Mouse (Mus musculus) heart, postnatal 14 days (tissue): ENCODE results near the gene Parp2. TPM values are rescaled to one million over a fixed set of nuclear protein-coding genes. Genes with fewer than 3 reads are reported as not detected.
"Not testable (repeated sequence)": the region's sequence is repeated elsewhere in the genome, so short reads cannot be mapped to it uniquely, and the experiment has no call there.

Experiments
- DNase-seq, 2 experiments: peaks; one replicate each; pipeline ENCODE4 v3.0.0; 2021 to 2022
- intact Hi-C: fragments of 180-260 bp; cut with DNase I; formaldehyde crosslinking; loops from one replicate; pipeline ENCODE4 v1.15.1; 2025
- long read RNA-seq, 2 experiments: library from polyadenylated mRNA; stranded (forward); transcript quantifications; one replicate each; pipeline ENCODE4 v2.0.0; 2021
- total RNA-seq, 2 experiments: library from RNA; stranded (reverse); gene quantifications; 2 replicates each; pipeline ENCODE4 v1.2.3; 2021

The Parp2 gene
- total RNA-seq: 10 to 100 TPM; 13.3 to 14.1 TPM
- long read RNA-seq, experiment 1, transcript Parp2-201 (16 exons, 1,894 nt): major isoform, 33 of 36 reads
- long read RNA-seq, experiment 1, partial matches to known transcripts: 1 of 36 reads
- long read RNA-seq, experiment 1, other reads (novel, unspliced or antisense): 2 of 36 reads
- long read RNA-seq, experiment 2, transcript Parp2-201 (16 exons, 1,894 nt): major isoform, 38 of 41 reads
- long read RNA-seq, experiment 2, partial matches to known transcripts: 0 of 41 reads
- long read RNA-seq, experiment 2, other reads (novel, unspliced or antisense): 3 of 41 reads

DNA sequence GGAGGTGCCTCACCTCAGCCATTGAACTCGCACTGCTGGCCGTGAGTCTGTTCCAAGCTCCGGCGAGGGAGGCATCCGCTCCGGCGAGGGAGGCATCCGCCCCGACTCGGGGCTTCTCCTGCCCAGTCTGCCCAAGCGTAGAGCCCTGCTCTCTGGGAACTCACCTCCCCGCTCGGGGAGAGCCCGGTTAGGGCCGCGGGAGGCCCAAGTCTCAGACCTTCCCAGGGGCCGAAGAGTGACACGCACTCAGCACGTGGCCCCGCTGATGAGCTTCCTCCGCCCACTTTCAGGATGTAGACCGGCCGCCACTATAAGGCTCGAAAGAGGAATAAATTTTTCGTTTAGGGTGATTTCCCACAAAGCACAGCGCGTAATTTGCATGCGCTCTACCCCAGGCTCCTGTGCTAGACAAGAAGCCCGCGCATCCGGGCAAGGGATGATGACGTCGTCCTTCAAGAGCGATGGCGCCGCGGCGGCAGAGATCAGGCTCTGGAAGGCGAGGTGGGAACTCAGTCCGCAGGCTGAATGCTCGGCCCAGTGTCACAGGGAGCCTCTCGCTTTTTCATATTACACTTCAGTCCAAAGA is at the start of gene Parp2, which contains the start of gene Ccnb1ip1:
Gene Parp2 (plus strand): TSS at position 355 of the 586 bp plus-strand sequence.
Gene Ccnb1ip1 (minus strand): TSS at position 246 of the 586 bp plus-strand sequence.
- intact Hi-C loops: loop anchor here (2.0 to 5.0 kb wide), 2 partner anchors 120 to 283 kb away; partner anchors contain the start of genes Ang and Rnase4
- peak; percentile 96 to 99 for DNase-seq

DNA sequence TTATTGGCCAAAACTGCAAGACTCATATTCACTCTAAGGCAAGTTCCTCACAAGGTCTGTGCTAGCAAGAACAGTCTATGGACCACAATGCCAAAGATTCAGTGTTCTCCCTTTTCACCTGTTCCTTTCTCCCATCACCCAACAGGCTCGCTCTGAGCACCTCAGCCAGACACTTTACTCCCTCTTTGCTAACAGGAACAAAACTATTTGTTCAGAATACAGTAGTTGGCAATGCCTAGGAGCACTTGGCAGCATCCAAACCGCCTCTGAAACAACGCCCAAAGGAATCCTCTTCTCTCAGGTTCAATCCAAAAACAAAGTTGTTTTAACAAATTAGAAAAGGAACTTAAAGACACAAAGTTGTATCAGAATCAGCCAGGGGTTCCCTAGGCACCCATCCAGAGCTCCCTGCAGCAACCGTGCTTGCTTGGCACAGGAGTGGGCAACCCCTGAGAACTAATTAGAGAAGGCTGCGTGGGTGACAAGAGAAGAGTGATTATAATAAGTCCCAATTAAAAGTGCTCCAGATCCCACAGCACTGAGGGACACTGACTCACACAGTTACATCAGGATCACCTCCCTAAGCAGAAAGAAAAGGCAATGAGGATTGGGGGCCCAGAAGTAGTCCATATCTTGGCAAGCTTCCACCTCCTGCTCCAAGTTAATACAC is 49.1 kb upstream of the Parp2 start:
- DNase-seq: no peak
- intact Hi-C loops: no loop called here

DNA sequence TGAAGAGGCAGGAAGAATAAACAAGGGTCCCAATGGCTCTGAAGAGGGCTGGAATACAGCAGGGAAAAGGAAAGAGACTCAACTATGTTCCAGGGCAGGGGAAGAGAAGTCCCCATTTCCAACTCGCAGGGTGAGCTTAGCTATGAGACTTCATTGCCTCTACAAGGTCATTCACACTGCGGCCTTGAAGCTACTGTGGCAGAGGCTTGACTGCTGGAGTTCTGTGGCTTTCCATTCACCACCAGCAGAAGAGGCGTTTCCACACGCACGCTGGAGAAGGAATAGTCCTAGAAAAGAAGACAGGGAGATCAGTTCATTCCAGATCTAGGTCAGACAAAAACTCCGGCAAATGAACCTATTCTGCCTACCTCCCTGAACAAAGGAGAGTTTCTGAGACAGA is 41.9 kb upstream of the Parp2 start:
- DNase-seq: no peak
- intact Hi-C loops: no loop called here

DNA sequence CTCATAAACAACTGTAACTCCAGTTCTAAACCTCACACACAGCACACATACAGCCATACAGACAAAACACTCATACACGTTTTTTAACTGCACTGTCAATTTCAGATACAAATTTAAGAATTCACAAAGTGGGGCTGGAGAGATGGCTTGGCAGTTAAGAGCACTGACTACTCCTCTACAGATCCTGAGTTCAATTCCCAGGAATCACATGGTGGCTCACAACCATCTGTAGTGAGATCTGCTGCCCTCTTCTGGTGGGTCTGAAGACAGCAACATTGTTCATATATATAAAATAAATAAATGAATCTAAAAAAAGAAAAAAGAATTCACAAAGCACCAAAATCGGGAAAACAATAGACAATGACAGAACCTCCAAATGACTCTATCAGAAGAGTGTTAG is 36.3 kb upstream of the Parp2 start:
- no peak for DNase-seq
- intact Hi-C loops: no loop called here

DNA sequence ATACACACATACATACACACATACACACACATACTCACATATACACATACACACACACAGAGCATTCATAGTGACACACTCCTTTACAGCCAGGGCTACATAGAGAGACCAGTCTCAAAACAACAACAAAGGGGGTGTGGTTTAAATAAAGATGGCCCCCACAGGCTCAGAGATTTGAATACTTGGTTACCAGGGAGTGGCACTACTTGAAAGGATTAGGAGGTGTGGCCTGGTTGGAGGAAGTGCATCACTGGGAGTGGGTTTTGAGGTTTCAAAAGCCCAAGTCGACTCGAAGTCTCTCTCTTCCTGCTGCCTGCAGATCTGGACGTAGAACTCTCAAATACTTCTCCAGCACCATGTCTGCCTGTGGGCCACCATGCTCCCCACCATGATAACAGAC is 25.5 kb upstream of the Parp2 start:
- intact Hi-C loops: no loop called here
- DNase-seq: no peak

DNA sequence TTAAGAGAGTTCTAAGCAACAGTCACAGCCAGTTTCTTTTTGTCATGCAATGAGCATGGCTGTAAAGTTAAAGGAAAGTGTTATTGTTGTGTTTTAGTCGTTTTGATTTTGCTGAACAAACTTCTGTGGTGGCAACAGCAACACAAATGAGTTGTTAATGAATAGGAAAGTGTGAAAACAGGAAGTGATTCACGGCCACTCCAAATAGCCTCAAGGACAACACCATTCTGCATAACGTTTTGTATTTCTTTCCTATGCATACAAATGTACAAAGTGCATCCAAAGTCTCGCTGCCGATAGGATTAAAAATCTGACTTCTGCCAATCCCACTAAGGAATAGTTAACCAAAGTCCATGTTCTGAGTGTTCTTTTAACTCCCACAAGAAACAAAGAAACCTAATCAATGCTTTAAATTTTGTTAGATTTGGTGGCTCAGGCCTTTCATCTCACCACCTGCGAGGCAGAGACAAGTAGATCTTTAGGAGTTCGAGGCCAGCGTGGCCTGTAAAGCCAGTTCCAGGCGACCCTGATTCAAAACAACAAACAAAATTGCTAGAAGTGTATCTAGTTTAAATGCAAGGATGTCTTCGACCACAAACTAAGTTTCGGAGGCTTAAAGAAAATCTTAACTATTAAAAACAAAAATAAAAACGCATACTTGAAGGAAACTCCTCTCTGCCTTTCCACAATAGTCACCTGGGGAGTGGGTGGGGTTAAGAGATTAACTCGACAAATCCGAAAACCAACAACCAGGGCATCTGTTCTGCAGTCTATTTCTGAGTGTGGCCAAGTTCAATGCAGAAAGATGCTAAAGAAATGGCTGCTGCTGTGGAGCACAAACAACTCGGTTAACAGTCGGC is 23.0 kb upstream of the Parp2 start:
- intact Hi-C loops: no loop called here
- no peak for DNase-seq

DNA sequence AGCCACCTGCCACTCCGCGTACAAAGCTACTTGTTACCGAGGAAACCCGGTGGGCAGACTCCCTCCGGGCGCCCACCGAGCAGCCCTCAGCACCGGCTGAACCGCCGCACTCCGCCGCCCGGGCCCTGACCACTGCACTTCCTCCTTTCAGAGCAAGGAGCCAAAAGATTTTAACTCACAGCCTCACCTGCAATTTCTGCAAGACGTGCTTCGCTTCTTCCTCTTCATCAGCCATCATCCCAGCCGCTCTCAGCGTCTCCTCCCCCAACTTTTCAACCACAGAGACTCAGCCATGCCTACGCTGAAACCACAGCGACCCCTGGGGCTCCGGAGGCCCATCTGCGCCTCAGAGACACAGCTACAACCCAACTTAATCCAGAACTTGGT is 22.4 kb upstream of the Parp2 start, which contains the start of gene Ttc5:
Gene Ttc5 (minus strand): TSS at position 269 of the 387 bp plus-strand sequence.
- intact Hi-C loops: no loop called here
- peak; percentile 90 to 95 for DNase-seq

DNA sequence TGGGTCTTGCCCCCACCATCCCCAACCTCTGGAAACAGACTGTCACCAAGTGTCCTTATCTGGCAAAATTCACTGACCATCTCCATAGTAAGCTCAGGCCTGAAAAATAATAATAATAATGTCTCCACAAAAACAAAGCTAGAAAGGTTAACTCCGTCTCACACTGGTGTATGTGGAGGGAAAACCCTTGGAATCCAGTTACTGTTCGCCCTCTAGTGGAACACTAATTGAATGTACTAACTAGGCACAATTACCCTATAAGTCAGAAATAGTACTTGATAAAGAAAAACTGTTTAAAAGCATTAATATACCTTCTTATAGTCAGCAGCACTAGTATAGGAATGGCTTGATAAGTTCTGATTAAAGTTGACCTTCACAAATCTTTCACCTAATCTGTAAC is 19.5 kb upstream of the Parp2 start:
- intact Hi-C loops: no loop called here
- DNase-seq: no peak

DNA sequence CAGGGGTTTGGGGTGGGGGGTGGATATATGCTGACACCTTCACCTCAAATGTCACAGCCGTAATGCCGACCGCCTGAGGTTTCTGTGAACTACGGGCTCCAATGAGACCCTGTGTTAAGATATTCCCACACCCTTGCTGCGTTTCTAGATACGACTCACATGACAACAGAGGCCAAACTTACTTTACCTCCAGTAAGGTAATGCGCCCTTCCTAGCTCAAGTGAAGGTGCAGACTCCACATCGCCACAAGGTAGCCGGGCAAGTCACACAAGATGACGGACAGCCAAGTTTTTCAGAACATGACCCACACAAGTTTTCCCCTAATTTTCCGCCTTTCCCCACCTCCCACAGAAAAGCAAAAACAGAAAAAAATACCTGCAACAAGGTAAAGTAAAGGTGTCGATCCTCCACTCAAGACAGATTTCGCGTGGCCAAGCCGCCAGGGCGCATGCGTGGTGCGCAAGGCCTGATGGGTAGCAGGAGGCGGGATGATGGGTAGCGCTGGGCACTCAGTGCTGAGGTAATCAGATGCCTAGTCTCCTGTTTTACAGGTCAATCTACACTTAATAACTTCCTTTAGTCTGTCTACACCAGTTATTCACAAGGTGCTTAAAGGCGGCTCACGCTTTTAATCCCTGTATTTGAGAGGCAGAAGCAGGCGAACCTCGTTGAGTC is 12.2 kb upstream of the Parp2 start:
- DNase-seq: no peak
- intact Hi-C loops: no loop called here

DNA sequence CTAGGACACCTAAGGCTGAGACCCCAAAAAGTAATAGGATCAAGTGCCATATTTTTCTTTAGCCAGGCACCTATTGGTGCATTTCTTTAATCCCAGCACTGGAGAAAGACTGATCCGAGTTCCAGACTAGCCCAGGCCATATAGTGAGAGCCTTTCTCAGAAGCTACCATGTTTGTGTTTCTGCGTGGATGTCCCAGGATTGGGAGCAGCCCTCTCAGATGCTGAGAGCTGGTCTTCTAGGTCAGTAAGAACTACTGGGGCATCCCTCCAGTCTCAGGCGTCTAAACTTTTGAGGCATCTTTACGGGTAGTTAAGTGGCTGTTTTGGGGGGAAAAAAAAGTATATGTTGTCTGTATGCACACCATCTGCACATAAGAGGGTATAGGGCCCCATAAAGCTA is 11.7 kb upstream of the Parp2 start:
- no peak for DNase-seq
- intact Hi-C loops: no loop called here

DNA sequence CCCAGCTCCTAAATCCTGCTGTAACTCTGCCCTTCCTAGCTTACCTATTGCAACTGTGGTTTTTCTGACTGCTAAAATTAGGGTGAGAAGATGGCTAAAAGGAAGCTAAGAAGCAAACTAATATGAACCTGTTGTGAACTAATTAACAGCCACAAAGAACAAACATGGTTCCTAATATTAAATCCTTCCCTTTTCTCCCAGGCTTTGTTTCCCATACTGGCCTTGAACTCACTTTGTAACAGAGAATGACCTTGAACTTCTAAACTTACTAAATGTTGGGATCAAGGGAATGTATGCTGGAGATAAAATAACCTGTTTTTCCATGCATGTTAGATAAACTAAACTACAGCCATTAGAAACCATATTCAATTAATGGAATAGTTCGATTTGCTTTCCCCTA is 11.2 kb upstream of the Parp2 start:
- DNase-seq: no peak
- intact Hi-C loops: no loop called here

DNA sequence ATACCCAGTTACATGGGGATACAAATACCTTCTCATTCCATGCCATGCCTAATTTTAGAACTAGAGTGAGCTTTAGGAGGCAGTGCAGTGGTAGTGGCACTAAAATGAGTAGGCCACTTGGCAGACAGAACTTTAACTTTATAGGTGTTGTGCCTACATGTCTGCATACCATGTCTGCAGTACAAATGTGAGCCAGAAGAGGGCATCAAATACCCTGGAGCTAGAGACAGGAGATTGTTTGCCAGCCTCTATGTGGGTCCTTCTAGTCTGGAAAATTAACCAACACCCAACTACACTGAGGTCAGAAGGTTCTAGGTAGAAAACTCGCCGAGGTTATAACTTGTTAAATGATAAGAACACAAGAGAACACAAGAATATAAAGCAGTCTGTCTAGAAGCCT is 9.1 kb upstream of the Parp2 start:
- no peak for DNase-seq
- intact Hi-C loops: no loop called here

DNA sequence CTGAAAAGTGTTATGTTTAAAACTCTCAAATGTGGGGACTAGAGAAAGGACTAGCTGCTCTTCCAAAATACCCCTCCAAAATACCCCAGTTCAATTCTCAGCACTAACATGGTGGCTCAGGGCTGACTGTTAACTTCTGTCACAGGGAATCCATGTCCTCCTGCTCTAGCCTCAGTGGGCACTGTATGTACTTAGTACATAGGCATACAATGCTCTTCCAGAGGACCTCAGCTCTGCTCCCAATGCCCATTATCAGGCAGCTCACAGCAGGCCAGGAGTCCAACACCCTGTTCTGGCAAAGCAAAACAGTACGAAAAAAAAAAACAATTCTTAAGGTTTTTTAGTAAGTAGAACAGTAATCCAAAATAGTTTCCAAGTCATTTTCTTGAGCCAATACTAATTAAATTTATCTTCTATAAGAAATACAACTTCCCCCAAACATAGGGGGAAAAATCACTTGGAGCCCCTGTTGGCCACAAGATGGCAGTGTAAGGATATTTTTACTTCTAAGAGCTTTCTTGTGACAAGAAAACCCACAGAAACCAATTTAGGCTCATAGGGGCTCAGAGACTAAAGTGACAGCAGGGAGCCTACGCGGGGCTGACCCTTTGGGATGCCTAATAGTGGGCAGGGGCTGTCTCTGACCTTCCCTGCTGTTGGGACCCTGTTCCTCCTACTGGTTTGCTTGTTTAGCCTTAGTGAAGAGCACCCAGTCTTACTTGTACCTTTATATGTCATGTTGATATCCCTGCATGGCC is 8.0 kb upstream of the Parp2 start:
- DNase-seq: peak; percentile 10 to 54
- intact Hi-C loops: loop anchor here (1.0 kb wide), 1 partner anchor 299 kb away; no protein-coding TSS in a partner anchor

DNA sequence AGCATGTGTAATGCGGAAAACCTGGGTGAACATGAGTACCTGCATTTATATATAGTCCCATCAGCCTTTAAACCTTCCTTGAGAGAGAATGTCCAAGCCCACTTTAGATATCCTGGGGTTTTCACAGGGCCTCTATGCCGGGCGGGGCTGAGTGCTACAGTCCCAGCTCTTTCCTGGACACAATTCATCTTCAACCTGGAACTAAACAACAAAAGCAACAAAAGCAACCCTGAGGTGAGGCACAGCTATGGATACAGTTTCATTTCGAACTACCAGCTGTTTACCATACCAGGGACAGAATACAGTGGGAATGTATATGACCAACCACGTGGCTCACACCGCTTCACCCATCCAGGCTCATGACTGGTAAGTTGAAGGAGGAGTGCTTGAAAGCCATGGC is 5.2 kb upstream of the Parp2 start:
- DNase-seq: no peak
- intact Hi-C loops: no loop called here

DNA sequence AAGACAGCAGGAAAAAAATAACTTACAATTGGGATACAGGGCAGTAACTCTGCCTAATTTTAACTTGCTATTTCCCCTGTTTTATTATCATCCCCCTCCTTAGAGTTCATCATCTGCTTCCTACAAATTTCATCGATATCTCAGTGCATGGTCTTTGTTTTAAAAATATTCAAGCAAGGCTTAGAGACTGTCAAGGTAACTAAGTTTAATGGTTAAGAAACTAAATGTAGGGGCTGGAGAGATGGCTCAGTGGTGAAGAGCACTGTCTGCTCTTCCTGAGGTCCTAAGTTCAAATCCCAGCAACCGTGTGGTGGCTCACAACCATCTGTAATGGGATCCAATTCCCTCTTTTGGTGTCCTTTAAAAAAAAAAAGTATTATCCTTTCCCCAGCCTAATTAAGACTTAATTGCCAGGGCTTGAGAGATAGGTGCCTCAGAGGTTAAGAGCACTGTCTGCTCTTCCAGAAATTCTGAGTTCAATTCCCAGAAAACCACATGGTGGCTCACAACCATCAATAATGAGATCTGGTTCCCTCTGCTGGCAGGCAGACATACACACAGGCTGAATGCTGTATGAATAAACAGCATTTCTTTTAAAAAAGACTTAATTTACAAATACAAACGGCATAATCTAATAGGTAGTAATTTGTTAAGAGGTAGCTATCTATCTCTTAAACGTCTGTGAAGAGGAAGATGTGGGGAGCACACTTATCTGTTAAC is 4.6 kb upstream of the Parp2 start:
- intact Hi-C loops: no loop called here
- DNase-seq: peak in 1 of 2 experiments; percentile 22

DNA sequence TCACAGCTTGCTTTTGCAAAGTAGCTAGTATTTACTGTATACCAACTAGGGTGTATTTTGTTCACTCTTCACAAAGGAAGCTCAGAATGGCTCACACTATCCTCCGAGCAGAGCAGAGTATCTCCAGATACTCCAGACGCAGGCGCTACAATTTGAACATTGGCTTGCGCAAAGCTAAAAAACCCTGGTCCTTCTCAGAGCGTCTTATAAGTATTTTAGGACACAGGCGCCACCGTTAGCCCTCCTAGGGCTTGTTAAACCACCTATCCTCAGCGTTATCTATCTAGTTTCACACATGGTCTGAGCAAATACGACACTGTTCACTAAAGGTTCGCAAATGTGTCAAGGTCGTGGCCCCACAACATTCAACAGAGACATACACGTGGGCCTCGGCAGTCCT is 3.0 kb upstream of the Parp2 start:
- intact Hi-C loops: loop anchor here (5.0 kb wide), 1 partner anchor 123 kb away; no protein-coding TSS in a partner anchor
- DNase-seq: no peak

DNA sequence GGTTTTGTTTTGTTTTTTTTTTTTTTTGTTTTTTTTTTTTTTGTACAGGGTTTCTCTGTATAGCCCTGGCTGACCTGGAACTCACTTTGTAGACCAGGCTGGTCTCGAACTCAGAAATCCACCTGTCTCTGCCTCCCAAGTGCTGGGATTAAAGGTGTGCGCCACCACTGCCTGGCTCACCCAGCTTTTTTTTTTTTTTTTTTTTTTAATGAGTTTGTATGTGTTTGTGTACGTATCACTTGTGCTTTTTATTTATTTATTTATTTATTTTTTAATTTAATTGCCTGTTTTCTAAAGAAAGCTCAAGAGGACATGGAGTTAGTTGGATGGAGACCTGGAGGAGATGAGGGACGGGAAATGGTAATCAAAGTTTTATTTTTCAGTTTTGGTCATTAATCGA is 1.2 kb upstream of the Parp2 start:
- intact Hi-C loops: loop anchor here (2.0 to 5.0 kb wide), 2 partner anchors 121 to 284 kb away; partner anchors contain the start of genes Ang and Rnase4
- not testable (repeated sequence) for DNase-seq

DNA sequence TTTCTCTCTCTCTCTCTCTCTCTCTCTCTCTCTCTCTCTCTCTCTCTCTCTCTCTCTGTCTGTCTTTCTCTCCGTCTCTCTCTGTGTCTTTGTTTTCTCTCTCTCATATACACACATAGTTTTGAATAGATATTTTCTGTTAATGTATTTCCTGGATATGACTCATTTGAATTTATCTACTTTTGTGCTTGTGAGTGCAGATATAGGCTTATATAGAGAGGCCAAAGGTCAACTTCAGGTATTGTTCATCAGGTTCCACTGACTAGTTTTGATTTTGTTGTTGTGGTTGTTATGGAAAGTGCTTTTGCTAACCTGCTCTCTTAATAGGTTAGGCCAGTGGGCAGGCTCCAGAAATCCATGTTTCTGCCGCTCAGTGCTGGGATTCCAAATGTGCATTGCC is 5.4 kb downstream of the Parp2 start:
- DNase-seq: no peak
- intact Hi-C loops: loop anchor here (5.0 kb wide), 1 partner anchor 124 kb away; no protein-coding TSS in a partner anchor
